Mouse (Mus musculus): ENCODE data around the gene Gm26558. TPM values are rescaled to one million over a fixed set of nuclear protein-coding genes. Genes with fewer than 3 reads are reported as not detected.

Gene Gm26558
- total RNA-seq, 1 experiment: 0.27 TPM

- Histone ChIP-seq H3K9ac (ENCODE audit: insufficient read depth, low read depth, low read length, poor library complexity, severe bottlenecking) (no peak overlapping the region), H3K9me3 (ENCODE audit: control insufficient read depth, insufficient read depth, low read depth, low read length) (no peaks in the 10 kb centered on the region), H3K4me3 (ENCODE audit: insufficient read depth in 1 of 2, low read depth in 1 of 2, low read length in 2 of 2, poor library complexity in 1 of 2, severe bottlenecking in 1 of 2) (no peak overlapping the region), H3K4me1 (ENCODE audit: control insufficient read depth in 2 of 2, insufficient read depth in 2 of 2, low read length in 2 of 2, poor library complexity in 1 of 2) (peaks cover 0 to 7% of the 10 kb centered on the region in 2 experiments; a peak in 2 of 4 replicates), H3K36me3 (ENCODE audit: control insufficient read depth, insufficient read depth, low read length, poor library complexity, severe bottlenecking) (no peaks in the 10 kb centered on the region), H3K27ac (ENCODE audit: insufficient read depth, low read depth, low read length, poor library complexity, severe bottlenecking) (no peak overlapping the region)
- no peak for DNase-seq (ENCODE audit: low read depth, low spot score)
- in situ Hi-C loops (cut with MboI; ENCODE audit: low sequenced_read_pairs in 2 of 2, unreplicated experiment in 2 of 2): no loop called here
- TF ChIP-seq HCFC1 (IDR thresholded peaks at IDR 0.05; ENCODE audit: borderline replicate concordance, insufficient read depth, low read length) (no peak), CHD2 (IDR thresholded peaks at IDR 0.05; ENCODE audit: low read depth, low read length) (no peak), ZNF384 (IDR thresholded peaks at IDR 0.05; ENCODE audit: low read depth, low read length) (no peak)
Observed at GRCm38 (mm10) chr2:70614745-70615351, 47.1 kb downstream of the Gm26558 start.

Other genes with a start within 250 kb of the Gm26558 start
- 2.0 TPM in 2 replicates for gene Sp5, start 187.2 kb downstream of the Gm26558 start, total RNA-seq (2012; rRNA removed)
- gene Erich2, start 153.3 kb downstream of the Gm26558 start, total RNA-seq (2012; rRNA removed): 0.26 TPM in 1 of 2 replicates, not detected in the other
- gene Gad1, start 109.0 kb downstream of the Gm26558 start, total RNA-seq (2012; rRNA removed): 1.0 and 3.1 TPM in 2 replicates
- gene Gorasp2, start 532 bp downstream of the Gm26558 start, total RNA-seq (2012; rRNA removed): 36.3 and 55.2 TPM in 2 replicates
- gene Tlk1, start 163.6 kb upstream of the Gm26558 start, total RNA-seq (2012; rRNA removed): 37.2 and 46.2 TPM in 2 replicates

Data from ES-E14 (cell line).